Mouse (Mus musculus): Measurements from ENCODE around the gene Btg1. TPM values are rescaled to one million over a fixed set of nuclear protein-coding genes. Genes with fewer than 3 reads are reported as not detected.

Btg1 gene
- polyA plus RNA-seq, 1 experiment = 130 TPM

- Histone ChIP-seq H3K27ac (ENCODE audit: control insufficient read depth, insufficient read depth, low read depth, low read length) (no peak overlapping the region), H3K4me3 (ENCODE audit: control insufficient read depth, low read depth, low read length) (no peak overlapping the region), H3K4me1 (ENCODE audit: control insufficient read depth, insufficient read depth, low read length) (no peaks in the 10 kb centered on the region), H3K27me3 (ENCODE audit: control insufficient read depth, insufficient read depth, low read length) (no peaks in the 10 kb centered on the region), H3K36me3 (ENCODE audit: control insufficient read depth, insufficient read depth, low read length) (no peaks in the 10 kb centered on the region)
- TF ChIP-seq POLR2A (IDR thresholded peaks at IDR 0.05; ENCODE audit: control insufficient read depth, low read depth, low read length) (no peak), CTCF (IDR thresholded peaks at IDR 0.05; ENCODE audit: control insufficient read depth, insufficient read depth, insufficient replicate concordance, low read depth, low read length) (no peak)
These were observed 20.4 kb upstream of the Btg1 start for GRCm38 (mm10) chr10:96596411-96596810.

- no peak for TF ChIP-seq CTCF (IDR thresholded peaks at IDR 0.05; ENCODE audit: control insufficient read depth, insufficient read depth, insufficient replicate concordance, low read depth, low read length)
- TF ChIP-seq POLR2A (IDR thresholded peaks at IDR 0.05; ENCODE audit: control insufficient read depth, low read depth, low read length) = no peak
- no peaks in the 10 kb centered on the region for H3K36me3 ChIP-seq (ENCODE audit: control insufficient read depth, insufficient read depth, low read length)
- H3K4me1 ChIP-seq (ENCODE audit: control insufficient read depth, insufficient read depth, low read length) = no peaks in the 10 kb centered on the region
- no peaks in the 10 kb centered on the region for H3K27me3 ChIP-seq (ENCODE audit: control insufficient read depth, insufficient read depth, low read length)
- no peak overlapping the region for H3K27ac ChIP-seq (ENCODE audit: control insufficient read depth, insufficient read depth, low read depth, low read length)
- H3K4me3 ChIP-seq (ENCODE audit: control insufficient read depth, low read depth, low read length) = no peak overlapping the region
These were observed 17.2 kb upstream of the Btg1 start for GRCm38 (mm10) chr10:96599641-96600040.

GRCm38 (mm10) chr10:96601670-96602069 lies 15.1 kb upstream of the Btg1 start:
- TF ChIP-seq CTCF (IDR thresholded peaks at IDR 0.05; ENCODE audit: control insufficient read depth, insufficient read depth, insufficient replicate concordance, low read depth, low read length) = no peak
- no peak for TF ChIP-seq POLR2A (IDR thresholded peaks at IDR 0.05; ENCODE audit: control insufficient read depth, low read depth, low read length)
- no peaks in the 10 kb centered on the region for H3K4me1 ChIP-seq (ENCODE audit: control insufficient read depth, insufficient read depth, low read length)
- no peak overlapping the region for H3K4me3 ChIP-seq (ENCODE audit: control insufficient read depth, low read depth, low read length)
- H3K27ac ChIP-seq (ENCODE audit: control insufficient read depth, insufficient read depth, low read depth, low read length) = no peak overlapping the region
- no peaks in the 10 kb centered on the region for H3K27me3 ChIP-seq (ENCODE audit: control insufficient read depth, insufficient read depth, low read length)
- no peaks in the 10 kb centered on the region for H3K36me3 ChIP-seq (ENCODE audit: control insufficient read depth, insufficient read depth, low read length)

- Histone ChIP-seq H3K4me3 (ENCODE audit: control insufficient read depth, low read depth, low read length) (no peak overlapping the region), H3K27me3 (ENCODE audit: control insufficient read depth, insufficient read depth, low read length) (no peaks in the 10 kb centered on the region), H3K4me1 (ENCODE audit: control insufficient read depth, insufficient read depth, low read length) (no peaks in the 10 kb centered on the region), H3K36me3 (ENCODE audit: control insufficient read depth, insufficient read depth, low read length) (no peaks in the 10 kb centered on the region), H3K27ac (ENCODE audit: control insufficient read depth, insufficient read depth, low read depth, low read length) (no peak overlapping the region)
- TF ChIP-seq POLR2A (IDR thresholded peaks at IDR 0.05; ENCODE audit: control insufficient read depth, low read depth, low read length) (no peak), CTCF (IDR thresholded peaks at IDR 0.05; ENCODE audit: control insufficient read depth, insufficient read depth, insufficient replicate concordance, low read depth, low read length) (no peak)
These were observed 14.5 kb upstream of the Btg1 start for GRCm38 (mm10) chr10:96602339-96602738.

- no peaks in the 10 kb centered on the region for H3K4me1 ChIP-seq (ENCODE audit: control insufficient read depth, insufficient read depth, low read length)
- no peak for TF ChIP-seq POLR2A (IDR thresholded peaks at IDR 0.05; ENCODE audit: control insufficient read depth, low read depth, low read length)
- no peak for TF ChIP-seq CTCF (IDR thresholded peaks at IDR 0.05; ENCODE audit: control insufficient read depth, insufficient read depth, insufficient replicate concordance, low read depth, low read length)
- no peak overlapping the region for H3K4me3 ChIP-seq (ENCODE audit: control insufficient read depth, low read depth, low read length)
- H3K27me3 ChIP-seq (ENCODE audit: control insufficient read depth, insufficient read depth, low read length) = no peaks in the 10 kb centered on the region
- no peaks in the 10 kb centered on the region for H3K36me3 ChIP-seq (ENCODE audit: control insufficient read depth, insufficient read depth, low read length)
- no peak overlapping the region for H3K27ac ChIP-seq (ENCODE audit: control insufficient read depth, insufficient read depth, low read depth, low read length)
These were observed 11.6 kb upstream of the Btg1 start for GRCm38 (mm10) chr10:96605168-96605567.

- Histone ChIP-seq H3K27me3 (ENCODE audit: control insufficient read depth, insufficient read depth, low read length) (no peaks in the 10 kb centered on the region), H3K4me1 (ENCODE audit: control insufficient read depth, insufficient read depth, low read length) (no peaks in the 10 kb centered on the region), H3K36me3 (ENCODE audit: control insufficient read depth, insufficient read depth, low read length) (no peaks in the 10 kb centered on the region), H3K4me3 (ENCODE audit: control insufficient read depth, low read depth, low read length) (no peak overlapping the region), H3K27ac (ENCODE audit: control insufficient read depth, insufficient read depth, low read depth, low read length) (no peak overlapping the region)
- no peak for TF ChIP-seq POLR2A (IDR thresholded peaks at IDR 0.05; ENCODE audit: control insufficient read depth, low read depth, low read length)
- no peak for TF ChIP-seq CTCF (IDR thresholded peaks at IDR 0.05; ENCODE audit: control insufficient read depth, insufficient read depth, insufficient replicate concordance, low read depth, low read length)
These were observed 10.9 kb upstream of the Btg1 start for GRCm38 (mm10) chr10:96605856-96606255.

GRCm38 (mm10) chr10:96607617-96608185 lies 9.1 kb upstream of the Btg1 start:
- no peak for TF ChIP-seq POLR2A (IDR thresholded peaks at IDR 0.05; ENCODE audit: control insufficient read depth, low read depth, low read length)
- no peak for TF ChIP-seq CTCF (IDR thresholded peaks at IDR 0.05; ENCODE audit: control insufficient read depth, insufficient read depth, insufficient replicate concordance, low read depth, low read length)
- H3K36me3 ChIP-seq (ENCODE audit: control insufficient read depth, insufficient read depth, low read length) = no peaks in the 10 kb centered on the region
- no peak overlapping the region for H3K27ac ChIP-seq (ENCODE audit: control insufficient read depth, insufficient read depth, low read depth, low read length)
- no peak overlapping the region for H3K4me3 ChIP-seq (ENCODE audit: control insufficient read depth, low read depth, low read length)
- no peaks in the 10 kb centered on the region for H3K27me3 ChIP-seq (ENCODE audit: control insufficient read depth, insufficient read depth, low read length)
- H3K4me1 ChIP-seq (ENCODE audit: control insufficient read depth, insufficient read depth, low read length) = no peaks in the 10 kb centered on the region
